Mouse (Mus musculus): ENCODE data around the gene Hes5. TPM values are rescaled to one million over a fixed set of nuclear protein-coding genes. Genes with fewer than 3 reads are reported as not detected.

Gene Hes5
- polyA plus RNA-seq, 1 experiment from 2014 or later = not detected

DNA sequence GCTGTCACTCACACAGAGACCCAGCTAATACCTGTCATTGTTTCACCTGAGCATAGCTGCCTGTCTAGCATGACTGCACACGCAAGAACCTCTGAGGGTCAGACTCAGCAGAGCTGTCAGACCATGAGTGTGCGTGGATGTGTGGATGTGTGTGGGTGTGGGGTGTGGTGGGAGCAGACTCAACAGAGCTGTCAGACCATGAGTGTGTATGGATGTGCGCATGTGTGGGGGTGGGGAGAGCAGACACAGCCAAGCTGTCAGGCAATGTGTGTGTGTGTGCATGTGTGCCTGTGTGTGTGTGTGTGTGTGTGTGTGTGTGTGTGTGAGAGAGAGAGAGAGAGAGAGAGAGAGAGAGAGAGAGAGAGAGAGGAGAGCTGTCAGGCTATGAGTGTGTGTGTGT is 44.6 kb downstream of the Hes5 start:
- no peaks in the 10 kb centered on the region for H3K79me2 ChIP-seq (ENCODE audit: inconsistent target)
- no peaks in the 10 kb centered on the region for H3K36me3 ChIP-seq (ENCODE audit: inconsistent target)
- H3K4me3 ChIP-seq (ENCODE audit: inconsistent target) = no peak overlapping the region
- 95% methylated on average over 2 of the region's 3 CpGs for WGBS (ENCODE audit: missing documents)
- H3K27ac ChIP-seq = no peak overlapping the region

DNA sequence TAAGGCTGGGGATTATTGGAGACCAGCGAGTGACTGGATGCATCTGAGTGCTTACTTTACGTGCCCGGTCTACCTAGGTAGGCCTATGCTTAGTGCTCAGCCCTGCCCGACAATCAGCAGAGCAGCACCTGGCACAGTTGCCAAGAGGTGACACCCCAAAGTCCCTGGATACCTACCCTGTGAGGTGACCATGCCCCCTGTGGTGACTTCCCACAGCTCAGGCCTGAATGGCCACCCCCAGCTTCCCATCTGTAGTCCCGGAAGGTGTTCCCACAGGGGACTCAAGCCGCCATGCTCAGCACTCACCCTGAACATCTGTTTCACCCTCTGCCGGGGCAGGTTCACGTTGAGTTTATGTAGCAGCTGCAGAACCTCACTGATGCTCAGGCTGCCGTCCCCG is 45.6 kb downstream of the Hes5 start:
- no peaks in the 10 kb centered on the region for H3K36me3 ChIP-seq (ENCODE audit: inconsistent target)
- H3K79me2 ChIP-seq (ENCODE audit: inconsistent target) = no peaks in the 10 kb centered on the region
- 78% methylated on average over 10 of the region's 10 CpGs for WGBS (ENCODE audit: missing documents)
- H3K27ac ChIP-seq = no peak overlapping the region
- H3K4me3 ChIP-seq (ENCODE audit: inconsistent target) = no peak overlapping the region

DNA sequence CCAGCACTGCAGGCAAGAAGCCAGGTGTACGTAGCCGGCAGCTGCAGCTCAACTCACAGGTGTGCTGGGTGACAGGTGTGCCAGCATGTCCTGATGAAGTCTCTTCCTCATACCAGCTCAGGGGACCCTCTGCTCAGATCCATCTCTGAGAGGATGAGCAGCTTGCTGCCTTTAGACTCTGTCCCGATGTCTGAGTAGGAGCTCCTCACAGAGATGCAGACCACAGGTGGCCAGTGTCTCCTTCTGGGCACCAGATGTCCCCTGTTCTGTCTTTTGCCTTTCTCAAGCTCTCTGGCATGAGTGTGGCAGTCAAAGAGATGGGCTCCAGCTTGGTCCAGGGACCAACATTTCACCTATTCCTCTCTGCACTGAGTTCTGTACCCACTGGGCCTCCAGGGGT is 46.9 kb downstream of the Hes5 start:
- no peak overlapping the region for H3K27ac ChIP-seq
- H3K36me3 ChIP-seq (ENCODE audit: inconsistent target) = no peaks in the 10 kb centered on the region
- no peaks in the 10 kb centered on the region for H3K79me2 ChIP-seq (ENCODE audit: inconsistent target)
- H3K4me3 ChIP-seq (ENCODE audit: inconsistent target) = no peak overlapping the region
- 91% methylated on average over 3 of the region's 3 CpGs for WGBS (ENCODE audit: missing documents)

DNA sequence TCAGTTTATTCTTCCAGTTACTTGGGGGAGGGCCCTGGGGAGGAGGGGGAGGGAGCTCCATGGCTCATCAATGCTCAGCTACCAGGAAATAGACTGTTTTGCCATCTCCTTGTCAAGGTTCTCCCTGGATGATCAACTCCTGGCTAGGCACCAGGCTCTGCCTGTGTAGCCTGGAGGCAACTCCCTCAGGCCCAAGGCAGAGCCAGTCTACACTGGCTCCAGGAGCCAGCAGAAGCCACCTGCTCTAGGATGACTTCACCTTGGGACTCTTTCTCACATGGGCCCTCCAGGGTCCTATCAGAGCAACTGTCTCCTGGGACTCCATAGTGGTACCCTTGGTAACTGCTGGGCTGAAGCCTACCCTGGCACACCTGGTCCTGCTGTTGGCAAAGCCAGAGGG is 47.4 kb downstream of the Hes5 start:
- Histone ChIP-seq H3K36me3 (ENCODE audit: inconsistent target) (no peaks in the 10 kb centered on the region), H3K79me2 (ENCODE audit: inconsistent target) (no peaks in the 10 kb centered on the region), H3K27ac (no peak overlapping the region), H3K4me3 (ENCODE audit: inconsistent target) (no peak overlapping the region)

DNA sequence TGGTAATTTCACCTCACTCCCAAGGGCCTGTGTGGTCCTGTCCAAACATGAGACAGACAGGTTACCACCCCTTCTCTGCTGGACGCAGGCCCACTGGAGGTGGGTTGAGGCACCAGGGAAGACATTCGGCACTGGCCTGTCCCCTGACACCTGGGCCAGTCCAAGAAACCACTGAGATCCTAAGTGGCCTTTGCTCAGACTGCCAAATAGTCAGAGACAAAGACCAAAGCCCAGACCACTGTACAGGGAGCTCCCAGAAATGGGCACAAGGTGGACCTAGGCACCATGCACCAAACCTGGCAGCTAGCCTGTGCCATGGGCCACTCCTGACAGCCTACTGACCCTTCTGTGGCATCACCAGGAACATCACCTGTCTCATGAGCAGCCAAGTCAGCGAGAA is 48.5 kb downstream of the Hes5 start:
- Histone ChIP-seq H3K36me3 (ENCODE audit: inconsistent target) (no peaks in the 10 kb centered on the region), H3K27ac (no peak overlapping the region), H3K79me2 (ENCODE audit: inconsistent target) (no peaks in the 10 kb centered on the region), H3K4me3 (ENCODE audit: inconsistent target) (no peak overlapping the region)
- WGBS (ENCODE audit: missing documents) = 88% methylated on average over 3 of the region's 3 CpGs

DNA sequence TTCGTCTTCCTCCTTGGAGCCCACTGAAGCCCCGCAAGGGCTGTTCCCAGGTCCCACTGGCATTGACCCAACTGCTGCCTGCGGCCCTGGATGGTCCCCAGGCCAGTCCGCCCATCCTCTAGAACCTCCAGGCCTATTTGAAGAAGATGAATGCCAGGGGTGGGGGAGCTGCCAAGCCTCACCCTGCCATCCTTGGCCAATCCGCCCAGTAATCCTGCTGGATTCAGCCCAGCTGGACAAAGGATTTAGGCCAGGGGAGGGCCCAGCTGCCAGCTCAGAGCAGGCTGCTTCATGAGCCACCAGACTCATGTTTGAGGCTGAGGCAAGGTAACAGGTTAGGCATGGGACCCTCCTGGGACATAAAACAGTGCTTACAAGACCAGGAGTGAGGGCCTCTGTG is 50.1 kb downstream of the Hes5 start:
- H3K27ac ChIP-seq = no peak overlapping the region
- H3K36me3 ChIP-seq (ENCODE audit: inconsistent target) = no peaks in the 10 kb centered on the region
- no peaks in the 10 kb centered on the region for H3K79me2 ChIP-seq (ENCODE audit: inconsistent target)
- H3K4me3 ChIP-seq (ENCODE audit: inconsistent target) = no peak overlapping the region
- 83% methylated on average over 5 of the region's 5 CpGs for WGBS (ENCODE audit: missing documents)

DNA sequence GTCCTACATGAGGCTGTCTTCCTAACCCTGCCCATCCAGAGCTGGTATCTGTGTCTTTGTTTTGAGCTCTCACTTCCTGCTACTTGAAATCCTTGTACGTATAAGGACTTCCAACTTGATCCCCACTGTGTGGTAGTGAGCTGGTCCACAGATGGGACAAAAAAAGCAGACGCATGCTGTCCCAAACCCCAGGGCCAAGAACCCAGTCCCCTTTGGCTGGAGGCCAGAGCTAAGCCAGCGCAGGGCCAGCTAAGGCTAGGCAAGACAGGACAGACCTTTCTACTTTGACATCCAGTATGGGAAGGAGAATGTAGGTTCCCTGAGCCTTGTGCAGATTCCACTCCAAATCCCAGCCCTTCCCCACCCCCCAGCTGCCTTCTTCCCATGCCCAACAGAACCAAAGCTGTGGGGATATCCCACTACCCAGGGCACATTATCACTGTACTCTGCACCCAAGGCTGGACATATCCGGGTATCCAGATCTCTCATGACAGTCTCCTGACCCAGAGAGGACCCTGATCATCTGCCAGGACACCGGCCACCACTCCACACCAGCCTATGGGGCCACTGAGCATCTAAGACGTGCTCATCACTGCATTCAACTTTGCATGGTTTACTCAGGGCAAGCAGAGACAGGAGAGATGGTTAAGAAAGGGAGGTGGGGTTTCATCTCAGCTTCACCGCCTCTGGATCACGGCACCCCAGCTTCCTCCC is 50.7 kb downstream of the Hes5 start:
- no peaks in the 10 kb centered on the region for H3K79me2 ChIP-seq (ENCODE audit: inconsistent target)
- H3K4me3 ChIP-seq (ENCODE audit: inconsistent target) = no peak overlapping the region
- 84% methylated on average over 8 of the region's 8 CpGs for WGBS (ENCODE audit: missing documents)
- no peak overlapping the region for H3K27ac ChIP-seq
- H3K36me3 ChIP-seq (ENCODE audit: inconsistent target) = no peaks in the 10 kb centered on the region

Other genes with a start within 250 kb of the Hes5 start
- not detected in 3 replicates for gene Ttc34, start 123.5 kb upstream of the Hes5 start, polyA plus RNA-seq (2018)
- gene Mmel1, start 91.3 kb upstream of the Hes5 start, polyA plus RNA-seq (2018) = not detected in 3 replicates
- 41.3 to 98.7 TPM (median 69.7 TPM) in 3 replicates for gene Fam213b, start 61.8 kb upstream of the Hes5 start, polyA plus RNA-seq (2018)
- 28.2 to 116 TPM (median 64.4 TPM) in 3 replicates for gene Tnfrsf14, start 32.4 kb upstream of the Hes5 start, polyA plus RNA-seq (2018)
- 8.1 to 15.0 TPM (median 11.7 TPM) in 3 replicates for gene Pank4, start 3.2 kb downstream of the Hes5 start, polyA plus RNA-seq (2018)
- not detected in 3 replicates for gene Plch2, start 95.9 kb downstream of the Hes5 start, polyA plus RNA-seq (2018)
- gene Pex10, start 106.1 kb downstream of the Hes5 start, polyA plus RNA-seq (2018) = 5.8 to 6.4 TPM (median 6.0 TPM) in 3 replicates
- gene Rer1, start 125.5 kb downstream of the Hes5 start, polyA plus RNA-seq (2018) = 88.9 to 154 TPM (median 110 TPM) in 3 replicates
- 0.93 to 6.7 TPM (median 1.7 TPM) in 3 replicates for gene Morn1, start 125.7 kb downstream of the Hes5 start, polyA plus RNA-seq (2018)